Mouse (Mus musculus) MEL (cell line): ENCODE data around the gene Heg1. TPM values are rescaled to one million over a fixed set of nuclear protein-coding genes. Genes with fewer than 3 reads are reported as not detected.

Experiments
- DNase-seq: peaks from one replicate; pipeline ENCODE4 v3.0.0; 2011; ENCODE audit warnings: low read depth, low spot score
- H3K27ac ChIP-seq: 2 replicates; pipeline ENCODE4 v1.5.1; 2012; ENCODE audit warnings: low read depth, mild to moderate bottlenecking, control low read depth, low read length, moderate library complexity; ENCODE audit not compliant: control insufficient read depth
- H3K27me3 ChIP-seq, 2 experiments: fragments of 150-350 bp in 1 of 2; sonication (generic) in 1 of 2; 2 replicates each; pipeline ENCODE4 v1.6.1; 2012; ENCODE audit warnings: low read length in 2 of 2, mild to moderate bottlenecking in 2 of 2, improper control_type of control experiment in 1 of 2, moderate library complexity in 1 of 2; ENCODE audit not compliant: insufficient read depth in 2 of 2, control insufficient read depth in 1 of 2
- H3K36me3 ChIP-seq, 2 experiments: 2 replicates each; pipeline ENCODE4 v1.6.1; 2012 to 2014; ENCODE audit warnings: low read length in 2 of 2, improper control_type of control experiment in 1 of 2, inconsistent platforms in 1 of 2, mild to moderate bottlenecking in 1 of 2; ENCODE audit not compliant: insufficient read depth in 2 of 2, control insufficient read depth in 1 of 2
- H3K4me1 ChIP-seq, 2 experiments: fragments of 150-350 bp in 1 of 2; sonication (generic) in 1 of 2; 2 replicates each; pipeline ENCODE4 v1.6.1; 2012; ENCODE audit warnings: low read length in 2 of 2, improper control_type of control experiment in 1 of 2, mild to moderate bottlenecking in 1 of 2; ENCODE audit not compliant: insufficient read depth in 2 of 2, control insufficient read depth in 1 of 2
- H3K4me3 ChIP-seq, 2 experiments: fragments of 150-350 bp in 1 of 2; sonication (generic) in 1 of 2; 2 replicates each; pipeline ENCODE4 v1.5.1; 2012; ENCODE audit warnings: low read depth in 2 of 2, low read length in 2 of 2, mild to moderate bottlenecking in 2 of 2, moderate library complexity in 2 of 2, control low read depth in 1 of 2, improper control_type of control experiment in 1 of 2; ENCODE audit not compliant: control insufficient read depth in 1 of 2, insufficient read depth in 1 of 2
- H3K79me2 ChIP-seq: 2 replicates; pipeline ENCODE4 v1.6.1; 2012; ENCODE audit warnings: mild to moderate bottlenecking, low read length, moderate library complexity; ENCODE audit not compliant: control insufficient read depth, poor library complexity, insufficient read depth
- H3K9ac ChIP-seq: 2 replicates; pipeline ENCODE4 v1.6.1; 2012; ENCODE audit warnings: low read depth, mild to moderate bottlenecking, control low read depth, low read length, moderate library complexity; ENCODE audit not compliant: control insufficient read depth, poor library complexity, severe bottlenecking
- H3K9me3 ChIP-seq: fragments of 150-350 bp; sonication (generic); replicated peaks from 2 replicates; pipeline ENCODE4 v1.6.1; 2012; ENCODE audit warnings: mild to moderate bottlenecking, low read length, improper control_type of control experiment, moderate library complexity; ENCODE audit not compliant: insufficient read depth
- BHLHE40 ChIP-seq: IDR thresholded peaks from 2 replicates; pipeline ENCODE4 v1.6.1; 2012; ENCODE audit warnings: low read depth, mild to moderate bottlenecking, inconsistent platforms, low read length, improper control_type of control experiment, borderline replicate concordance
- ETS1 ChIP-seq: IDR thresholded peaks from 2 replicates; pipeline ENCODE4 v1.6.1; 2012; ENCODE audit warnings: low read depth, mild to moderate bottlenecking, inconsistent platforms, low read length, improper control_type of control experiment, moderate library complexity
- GABPA ChIP-seq: IDR thresholded peaks from 2 replicates; pipeline ENCODE4 v1.6.1; 2012; ENCODE audit warnings: low read depth, mild to moderate bottlenecking, inconsistent platforms, low read length, improper control_type of control experiment, moderate library complexity
- GATA1 ChIP-seq: IDR thresholded peaks from 2 replicates; pipeline ENCODE4 v1.6.1; 2011; ENCODE audit warnings: low read depth, low read length, improper control_type of control experiment
- HCFC1 ChIP-seq: IDR thresholded peaks from 2 replicates; pipeline ENCODE4 v1.6.1; 2012; ENCODE audit warnings: low read depth, mild to moderate bottlenecking, inconsistent platforms, low read length, improper control_type of control experiment, moderate library complexity
- JUND ChIP-seq: IDR thresholded peaks from 2 replicates; pipeline ENCODE4 v1.6.1; 2011; ENCODE audit warnings: low read depth, mild to moderate bottlenecking, improper control_type of control experiment, low read length
- KAT2A ChIP-seq: conservative IDR thresholded peaks from 2 replicates; pipeline ENCODE4 v1.6.1; 2012; ENCODE audit warnings: low read depth, low read length, improper control_type of control experiment, inconsistent platforms
- MEF2A ChIP-seq: IDR thresholded peaks from 2 replicates; pipeline ENCODE4 v1.6.1; 2014; ENCODE audit warnings: low read depth, mild to moderate bottlenecking, inconsistent platforms, low read length, improper control_type of control experiment; ENCODE audit not compliant: poor library complexity, insufficient replicate concordance, severe bottlenecking; ENCODE audit errors: extremely low read depth
- MYB ChIP-seq: IDR thresholded peaks from 2 replicates; pipeline ENCODE4 v1.6.1; 2011; ENCODE audit warnings: mild to moderate bottlenecking, low read depth, low read length, improper control_type of control experiment
- MYC ChIP-seq: IDR thresholded peaks from 2 replicates; pipeline ENCODE4 v1.6.1; 2011; ENCODE audit warnings: low read depth, mild to moderate bottlenecking, low read length, improper control_type of control experiment, moderate library complexity
- NRF1 ChIP-seq: IDR thresholded peaks from 2 replicates; pipeline ENCODE4 v1.6.1; 2014; ENCODE audit warnings: low read depth, mild to moderate bottlenecking, inconsistent platforms, low read length, improper control_type of control experiment, moderate library complexity; ENCODE audit not compliant: poor library complexity, insufficient read depth, severe bottlenecking
- POLR2A ChIP-seq, 2 experiments: IDR thresholded peaks; 2 replicates each; pipeline ENCODE4 v1.6.1; 2011 to 2012; ENCODE audit warnings: low read length in 2 of 2, mild to moderate bottlenecking in 2 of 2, control low read depth in 1 of 2, improper control_type of control experiment in 1 of 2, low read depth in 1 of 2, moderate library complexity in 1 of 2; ENCODE audit not compliant: control insufficient read depth in 1 of 2, insufficient read depth in 1 of 2, poor library complexity in 1 of 2
- POLR2AphosphoS2 ChIP-seq: IDR thresholded peaks from 2 replicates; pipeline ENCODE4 v1.6.1; 2011; ENCODE audit warnings: low read length, improper control_type of control experiment
- POLR2AphosphoS5 ChIP-seq: IDR thresholded peaks from 2 replicates; pipeline ENCODE4 v1.6.1; 2012; ENCODE audit warnings: low read depth, borderline replicate concordance, mild to moderate bottlenecking, inconsistent platforms, low read length, moderate library complexity, mixed read lengths
- RCOR1 ChIP-seq: IDR thresholded peaks from 2 replicates; pipeline ENCODE4 v1.6.1; 2012; ENCODE audit warnings: low read depth, mild to moderate bottlenecking, inconsistent platforms, low read length, improper control_type of control experiment
- SMC3 ChIP-seq: IDR thresholded peaks from 2 replicates; pipeline ENCODE4 v1.6.1; 2011; ENCODE audit warnings: low read depth, low read length, improper control_type of control experiment
- TAL1 ChIP-seq: IDR thresholded peaks from 2 replicates; pipeline ENCODE4 v1.6.1; 2012; ENCODE audit warnings: mild to moderate bottlenecking, inconsistent platforms, low read length, moderate library complexity, mixed read lengths
- TBP ChIP-seq: IDR thresholded peaks from 2 replicates; pipeline ENCODE4 v1.8.0; 2011; ENCODE audit warnings: low read depth, low read length, improper control_type of control experiment
- ZC3H11A ChIP-seq: IDR thresholded peaks from 2 replicates; pipeline ENCODE4 v1.6.1; 2012; ENCODE audit warnings: low read depth, mild to moderate bottlenecking, inconsistent platforms, low read length, improper control_type of control experiment
- ZMIZ1 ChIP-seq: IDR thresholded peaks from 2 replicates; pipeline ENCODE4 v1.6.1; 2012; ENCODE audit warnings: low read depth, mild to moderate bottlenecking, inconsistent platforms, low read length, improper control_type of control experiment, moderate library complexity
- polyA plus RNA-seq, 2 experiments: library from polyadenylated mRNA; stranded (reverse) in 1 of 2; unstranded in 1 of 2; fragments of >175 nt in 1 of 2; fragments of >200 nt in 1 of 2; gene quantifications; 2 replicates each; pipeline versions ENCODE4 v1.2.1 to v1.2.4; 2012; ENCODE audit warnings: low replicate concordance in 2 of 2, low read depth in 1 of 2; ENCODE audit not compliant: insufficient read length in 2 of 2, insufficient read depth in 1 of 2, missing spikeins in 1 of 2
- total RNA-seq: library from RNA; depleted of rRNA; stranded (reverse); fragments of 300-350 nt; gene quantifications from 2 replicates; pipeline ENCODE4 v1.2.3, GENCODE M21; 2012

The Heg1 gene
- total and polyA plus RNA-seq, 3 experiments: 4.1 to 72.0 (median 6.9) TPM

DNA sequence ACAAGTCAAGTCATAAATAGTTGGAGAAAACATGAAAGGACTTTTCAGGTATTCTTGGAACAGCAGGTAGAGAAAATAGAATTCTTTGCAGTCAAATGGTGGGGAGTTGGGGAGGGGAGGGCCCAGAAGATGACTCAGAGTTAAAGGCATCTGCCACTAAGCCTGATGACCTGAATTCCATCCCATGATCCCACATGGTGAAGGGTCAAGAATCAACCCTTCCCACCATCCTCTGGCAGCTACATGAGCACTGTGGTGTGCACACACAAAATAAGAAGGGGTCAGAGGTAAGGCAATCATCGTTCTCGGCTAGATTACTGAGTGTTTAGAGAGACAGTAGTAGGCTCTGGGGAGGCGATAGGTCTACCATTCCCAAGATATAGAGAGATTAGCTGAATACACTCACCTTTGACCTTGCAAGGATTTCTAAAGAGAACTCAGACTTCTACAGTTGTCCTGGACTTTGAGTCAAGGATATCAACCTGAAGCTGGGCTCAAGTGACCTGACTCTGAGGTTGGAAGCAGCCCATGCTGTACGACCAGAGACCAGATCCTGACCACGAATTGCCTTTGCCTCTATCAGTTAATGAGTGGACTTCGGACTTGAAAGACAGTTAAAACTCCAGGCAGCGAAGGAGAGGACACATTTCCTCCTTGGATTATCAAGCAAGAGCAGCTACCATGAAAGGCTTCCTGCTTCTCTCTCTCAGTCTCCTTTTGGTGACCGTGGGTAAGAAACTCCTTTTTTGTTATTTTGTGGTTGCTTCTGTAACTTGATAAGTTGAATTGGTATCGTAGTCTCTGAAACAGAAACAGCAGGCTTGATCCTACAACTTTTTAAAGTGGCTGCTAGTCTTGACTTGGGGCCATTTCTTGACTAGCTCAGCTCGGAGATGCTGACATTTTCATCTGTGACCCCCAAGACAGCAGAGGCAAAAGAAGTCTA, 109.9 kb downstream of the Heg1 start, which contains the start of gene Muc13 (continued):
- peak; percentile 84 for TF ChIP-seq TAL1
- peak; percentile 67; the same call in 1 of the 2 replicates for TF ChIP-seq ETS1
- TF ChIP-seq JUND: no peak
- no peak for TF ChIP-seq KAT2A
- peak; percentile 60 for TF ChIP-seq MYB
- TF ChIP-seq MYC: peak; percentile 58
- TF ChIP-seq MEF2A: no peak
- no peak for TF ChIP-seq SMC3
- no peak for TF ChIP-seq NRF1
- no peak for TF ChIP-seq HCFC1
- TF ChIP-seq GATA1: peak; percentile 57; the same call in 1 of the 2 replicates
- TF ChIP-seq POLR2A (IDR thresholded peaks at IDR 0.05; ENCODE audit: control insufficient read depth in 1 of 2, insufficient read depth in 1 of 2, low read depth in 1 of 2, low read length in 2 of 2, poor library complexity in 1 of 2): peak in 1 of 2 experiments; percentile 74; a peak in 2 of 4 replicates
- peak; percentile 85 for TF ChIP-seq TBP
- TF ChIP-seq POLR2AphosphoS5: 0 out of 2 replicates have a peak, but pooled peaks have one; percentile 8
- TF ChIP-seq RCOR1: peak; percentile 30; the same call in 1 of the 2 replicates
- TF ChIP-seq GABPA: no peak
- TF ChIP-seq ZMIZ1: peak; percentile 52; the same call in 1 of the 2 replicates
- no peak for TF ChIP-seq POLR2AphosphoS2
- no peak for TF ChIP-seq BHLHE40
- TF ChIP-seq, all 39 proteins: peak for 16

DNA sequence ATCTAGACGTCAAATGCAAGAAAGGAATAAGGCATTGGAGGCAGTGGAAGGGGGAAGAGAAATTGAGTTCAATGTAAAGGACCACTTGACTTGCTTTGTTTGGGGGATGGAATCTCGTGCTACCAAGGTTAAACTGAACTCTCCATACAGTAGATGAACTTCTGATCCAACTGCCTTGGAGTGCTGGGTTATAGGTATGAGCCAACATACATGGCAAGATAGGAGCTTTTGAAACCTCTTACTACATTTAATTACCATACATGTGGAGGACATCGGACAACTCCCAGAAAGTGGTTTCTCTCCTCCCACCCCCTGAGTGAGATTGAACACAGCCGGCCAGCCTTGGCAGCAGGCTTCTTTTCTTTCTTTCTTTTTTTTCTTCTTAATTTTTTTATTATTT, 110.9 kb downstream of the Heg1 start:
- Histone ChIP-seq H3K27me3 (no peaks in the 10 kb centered on the region), H3K9ac (peak overlapping the region; percentile 78), H3K9me3 (no peaks in the 10 kb centered on the region), H3K4me1 (peaks cover 5 to 32% of the 10 kb centered on the region in 2 experiments; a peak in 3 of 4 replicates), H3K4me3 (peak overlapping the region; percentile 55 to 72), H3K79me2 (peaks cover 33% of the 10 kb centered on the region), H3K36me3 (peaks cover 2 to 32% of the 10 kb centered on the region in 2 experiments; a peak in 3 of 4 replicates), H3K27ac (peak overlapping the region; percentile 98)
- peak; percentile 67 for DNase-seq
- no peak for TF ChIP-seq GABPA
- peak; percentile 15; the same call in 1 of the 2 replicates for TF ChIP-seq POLR2AphosphoS5
- no peak for TF ChIP-seq ZC3H11A
